Mouse (Mus musculus): ENCODE measurements around the gene Gse1.
A peak's percentile ranks its signal among the peaks of the same experiment; 100 is the strongest.

Gene Gse1

GRCm38 (mm10) chr8:120368814-120369649 lies 140.8 kb downstream of the Gse1 start:
- peak; percentile 25; the same call in 1 of the 2 replicates for TF ChIP-seq GATA4 (IDR thresholded peaks at IDR 0.05; ENCODE audit: insufficient replicate concordance, low read length)

- peak; percentile 95; the same call in 1 of the 2 replicates for TF ChIP-seq GATA4 (IDR thresholded peaks at IDR 0.05; ENCODE audit: insufficient replicate concordance, low read length)
Measured at GRCm38 (mm10) chr8:120369956-120370355, 141.7 kb downstream of the Gse1 start.

- no peak for TF ChIP-seq GATA4 (IDR thresholded peaks at IDR 0.05; ENCODE audit: insufficient replicate concordance, low read length)
Measured at GRCm38 (mm10) chr8:120370461-120370860, 142.2 kb downstream of the Gse1 start.

- TF ChIP-seq GATA4 (IDR thresholded peaks at IDR 0.05; ENCODE audit: insufficient replicate concordance, low read length) = no peak
Measured at GRCm38 (mm10) chr8:120371146-120371545, 142.9 kb downstream of the Gse1 start.

- TF ChIP-seq GATA4 (IDR thresholded peaks at IDR 0.05; ENCODE audit: insufficient replicate concordance, low read length) = peak; percentile 56; the same call in 1 of the 2 replicates
Measured at GRCm38 (mm10) chr8:120371725-120372457, 143.6 kb downstream of the Gse1 start.

- no peak for TF ChIP-seq GATA4 (IDR thresholded peaks at IDR 0.05; ENCODE audit: insufficient replicate concordance, low read length)
Measured at GRCm38 (mm10) chr8:120372684-120373083, 144.4 kb downstream of the Gse1 start.

GRCm38 (mm10) chr8:120373621-120374020 lies 145.4 kb downstream of the Gse1 start:
- no peak for TF ChIP-seq GATA4 (IDR thresholded peaks at IDR 0.05; ENCODE audit: insufficient replicate concordance, low read length)

- no peak for TF ChIP-seq GATA4 (IDR thresholded peaks at IDR 0.05; ENCODE audit: insufficient replicate concordance, low read length)
Measured at GRCm38 (mm10) chr8:120374070-120374469, 145.8 kb downstream of the Gse1 start.

GRCm38 (mm10) chr8:120374514-120374913 lies 146.3 kb downstream of the Gse1 start:
- TF ChIP-seq GATA4 (IDR thresholded peaks at IDR 0.05; ENCODE audit: insufficient replicate concordance, low read length) = no peak

GRCm38 (mm10) chr8:120375170-120375569 lies 146.9 kb downstream of the Gse1 start:
- TF ChIP-seq GATA4 (IDR thresholded peaks at IDR 0.05; ENCODE audit: insufficient replicate concordance, low read length) = no peak

- no peak for TF ChIP-seq GATA4 (IDR thresholded peaks at IDR 0.05; ENCODE audit: insufficient replicate concordance, low read length)
Measured at GRCm38 (mm10) chr8:120376215-120376614, 148.0 kb downstream of the Gse1 start.

- no peak for TF ChIP-seq GATA4 (IDR thresholded peaks at IDR 0.05; ENCODE audit: insufficient replicate concordance, low read length)
Measured at GRCm38 (mm10) chr8:120376847-120377802, 148.9 kb downstream of the Gse1 start.

- TF ChIP-seq GATA4 (IDR thresholded peaks at IDR 0.05; ENCODE audit: insufficient replicate concordance, low read length) = no peak
Measured at GRCm38 (mm10) chr8:120377803-120378189, 149.5 kb downstream of the Gse1 start.

GRCm38 (mm10) chr8:120378306-120378705 lies 150.1 kb downstream of the Gse1 start:
- no peak for TF ChIP-seq GATA4 (IDR thresholded peaks at IDR 0.05; ENCODE audit: insufficient replicate concordance, low read length)

GRCm38 (mm10) chr8:120379015-120379414 lies 150.8 kb downstream of the Gse1 start:
- TF ChIP-seq GATA4 (IDR thresholded peaks at IDR 0.05; ENCODE audit: insufficient replicate concordance, low read length) = no peak
